In the genomic region with DNA sequence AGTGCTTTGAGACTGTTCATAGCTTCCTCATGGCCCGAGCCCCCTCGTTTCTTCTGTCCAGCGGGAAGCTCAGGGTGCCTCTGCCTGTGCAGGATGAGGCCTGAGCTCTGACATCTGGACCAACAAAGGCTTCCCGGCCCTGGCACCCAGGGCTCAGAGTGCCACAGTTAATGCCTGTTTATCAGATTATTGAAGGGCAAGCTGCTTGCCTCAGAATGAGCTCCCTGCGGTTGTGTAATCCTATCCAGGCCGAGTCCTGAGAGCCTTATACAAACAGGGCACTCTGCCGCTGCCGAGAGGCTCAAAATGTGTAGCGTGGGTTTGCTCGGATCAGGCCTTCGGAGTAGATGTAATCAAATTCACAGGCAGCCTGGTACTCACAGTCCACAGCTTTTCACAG, we compare ENCODE assay signal across 8 mouse cellular contexts.
DNase-seq lines count a peak whose midpoint lies in the region; ATAC-seq and TF ChIP-seq lines count a peak whose summit lies in the region.

No protein-coding gene starts in this region.

- peaks cover 1% of the 10 kb centered on the region; the same call in 1 of the 2 replicates for H3K79me2 ChIP-seq in heart, adult 2 months (replicated peaks; ENCODE audit: control insufficient read depth, insufficient read depth, low read length)

- H3K4me2 ChIP-seq in liver, embryonic 15.5 days, result no peak overlapping the region
- H3K4me2 ChIP-seq in neural tube, embryonic 14.5 days (ENCODE audit: low read depth, low read length), result no peak overlapping the region

- WGBS in heart, adult 2 months, result 44% methylated on average over 11 of the region's 11 CpGs
- 62% methylated on average over 11 of the region's 11 CpGs for WGBS in kidney, adult 2 months
- 44% methylated on average over 11 of the region's 11 CpGs for WGBS in liver, embryonic 15.5 days (ENCODE audit: insufficient replicate concordance)
- WGBS in neural tube, embryonic 14.5 days, result 32% methylated on average over 11 of the region's 11 CpGs

- no peaks in the 10 kb centered on the region for H3K27me3 ChIP-seq in heart, adult 2 months (ENCODE audit: control insufficient read depth, insufficient read depth, low read length)
- no peaks in the 10 kb centered on the region for H3K27me3 ChIP-seq in kidney, adult 2 months (replicated peaks; ENCODE audit: control insufficient read depth, insufficient read depth, low read length)
- H3K27me3 ChIP-seq in liver, embryonic 15.5 days, result no peaks in the 10 kb centered on the region
- no peaks in the 10 kb centered on the region for H3K27me3 ChIP-seq in neural tube, embryonic 14.5 days (ENCODE audit: control insufficient read depth, insufficient read depth, low read length)

- 0 out of 2 replicates have a peak, but pooled peaks have one; percentile 43 for TF ChIP-seq EP300 in heart, adult 2 months (IDR thresholded peaks at IDR 0.05; ENCODE audit: insufficient read depth, low read depth, low read length)

- H3K36me3 ChIP-seq in heart, adult 2 months (ENCODE audit: control insufficient read depth, insufficient read depth, low read length), result peaks cover 2% of the 10 kb centered on the region; the same call in 1 of the 2 replicates
- no peaks in the 10 kb centered on the region for H3K36me3 ChIP-seq in kidney, adult 2 months (ENCODE audit: control insufficient read depth, insufficient read depth, low read length)
- no peaks in the 10 kb centered on the region for H3K36me3 ChIP-seq in liver, embryonic 15.5 days (replicated peaks)
- H3K36me3 ChIP-seq in neural tube, embryonic 14.5 days (ENCODE audit: control insufficient read depth, insufficient read depth, low read length), result no peaks in the 10 kb centered on the region

- TF ChIP-seq CTCF in heart, adult 2 months (IDR thresholded peaks at IDR 0.05), result no peak
- no peak for TF ChIP-seq CTCF in kidney, adult 2 months (conservative IDR thresholded peaks at IDR 0.05; ENCODE audit: insufficient read depth, insufficient read length, low read depth, low read length)

- intact Hi-C loops in heart, adult 2 months (cut with DNase I), result no loop called here

- peak; percentile 19 for DNase-seq in layer of hippocampus, adult 11-12 months (ENCODE audit: low spot score)
- DNase-seq in layer of hippocampus, adult 9-10 months (ENCODE audit: low spot score), result no peak
- DNase-seq in embryo, embryonic 10 days (ENCODE audit: low spot score), result peak; percentile 63
- DNase-seq in heart, adult 2 months, result peak; percentile 61 to 63
- DNase-seq in kidney, adult 2 months, result peak; percentile 37
- no peak for DNase-seq in adipocyte (ENCODE audit: low spot score)

- H3K9ac ChIP-seq in heart, adult 2 months (ENCODE audit: low read depth, low read length), result peak overlapping the region; percentile 32; the same call in 1 of the 2 replicates
- no peak overlapping the region for H3K9ac ChIP-seq in liver, embryonic 15.5 days
- H3K9ac ChIP-seq in neural tube, embryonic 14.5 days (replicated peaks; ENCODE audit: low read depth, low read length), result 0 out of 2 replicates have a peak overlapping the region, but pooled peaks have one; percentile 21

- no peaks in the 10 kb centered on the region for H3K9me3 ChIP-seq in liver, embryonic 15.5 days (replicated peaks)
- no peaks in the 10 kb centered on the region for H3K9me3 ChIP-seq in neural tube, embryonic 14.5 days (ENCODE audit: control insufficient read depth, low read length)

- no peak overlapping the region for H3K4me3 ChIP-seq in heart, adult 2 months
- no peak overlapping the region for H3K4me3 ChIP-seq in kidney, adult 2 months (ENCODE audit: insufficient read depth, low read depth, low read length)
- no peak overlapping the region for H3K4me3 ChIP-seq in liver, embryonic 15.5 days (replicated peaks)
- H3K4me3 ChIP-seq in neural tube, embryonic 14.5 days (ENCODE audit: low read depth, low read length), result no peak overlapping the region

- TF ChIP-seq POLR2A in heart, adult 2 months (IDR thresholded peaks at IDR 0.05; ENCODE audit: insufficient read depth, low read depth, low read length), result no peak
- no peak for TF ChIP-seq POLR2A in kidney, adult 2 months (IDR thresholded peaks at IDR 0.05; ENCODE audit: low read depth, low read length)

- ATAC-seq in liver, embryonic 15.5 days (ENCODE audit: insufficient read depth), result peak; percentile 49; the same call in 1 of the 2 replicates
- no peak for ATAC-seq in neural tube, embryonic 14.5 days (ENCODE audit: low read depth)

- H3K4me1 ChIP-seq in heart, adult 2 months (ENCODE audit: control insufficient read depth, insufficient read depth, low read length), result peaks cover 12% of the 10 kb centered on the region
- peaks cover 16% of the 10 kb centered on the region; the same call in 1 of the 2 replicates for H3K4me1 ChIP-seq in kidney, adult 2 months (ENCODE audit: control insufficient read depth, insufficient read depth, low read length)
- H3K4me1 ChIP-seq in liver, embryonic 15.5 days (replicated peaks), result no peaks in the 10 kb centered on the region
- peaks cover 11% of the 10 kb centered on the region for H3K4me1 ChIP-seq in neural tube, embryonic 14.5 days (ENCODE audit: control insufficient read depth, insufficient read depth, low read length)

- H3K27ac ChIP-seq in heart, adult 2 months, result peak overlapping the region; percentile 75
- H3K27ac ChIP-seq in kidney, adult 2 months (ENCODE audit: insufficient read depth, low read depth, low read length), result no peak overlapping the region
- 0 out of 2 replicates have a peak overlapping the region, but pooled peaks have one; percentile 55 for H3K27ac ChIP-seq in liver, embryonic 15.5 days (replicated peaks)
- peak overlapping the region; percentile 44 for H3K27ac ChIP-seq in neural tube, embryonic 14.5 days (ENCODE audit: low read depth, low read length)

Comparison
In these comparisons a context has a peak if more than half of its experiments do, and no peak if none do; other contexts are left out.
1. DNase-seq: peak in layer of hippocampus, adult 11-12 months (single experiment), embryo, embryonic 10 days (single experiment), heart, adult 2 months (2 of 2) and kidney, adult 2 months (single experiment); none in layer of hippocampus, adult 9-10 months (single experiment) and adipocyte (single experiment).